Mouse (Mus musculus) ovary, adult 18-20 months (tissue): ENCODE measurements around the gene Lctl.
A peak's percentile ranks its signal among the peaks of the same experiment; 100 is the strongest.

Experiments used
- DNase-seq: peaks from one replicate; pipeline ENCODE4 v3.0.0; 2022; ENCODE audit warnings: low spot score, mixed read lengths

Lctl gene

GRCm38 (mm10) chr9:64116876-64117275 lies at the start of gene Lctl:
TSS of gene Lctl (plus strand) at chr9:64117147.
- DNase-seq, result peak; percentile 63

GRCm38 (mm10) chr9:64067787-64068186 lies 49.2 kb upstream of the Lctl start:
- DNase-seq, result no peak

GRCm38 (mm10) chr9:64068571-64068970 lies 48.4 kb upstream of the Lctl start:
- DNase-seq, result no peak

- DNase-seq, result no peak
Measured at GRCm38 (mm10) chr9:64069131-64069530, 47.8 kb upstream of the Lctl start.

- no peak for DNase-seq
Measured at GRCm38 (mm10) chr9:64070674-64071073, 46.3 kb upstream of the Lctl start.

- no peak for DNase-seq
Measured at GRCm38 (mm10) chr9:64074831-64075230, 42.1 kb upstream of the Lctl start.

GRCm38 (mm10) chr9:64076412-64076811 lies 40.5 kb upstream of the Lctl start:
- DNase-seq, result no peak

- DNase-seq, result no peak
Measured at GRCm38 (mm10) chr9:64078386-64078792, 38.6 kb upstream of the Lctl start.

- DNase-seq, result no peak
Measured at GRCm38 (mm10) chr9:64079922-64080321, 37.0 kb upstream of the Lctl start.

- no peak for DNase-seq
Measured at GRCm38 (mm10) chr9:64084231-64084630, 32.7 kb upstream of the Lctl start.

- peak; percentile 59 for DNase-seq
Measured at GRCm38 (mm10) chr9:64084661-64085399, 32.1 kb upstream of the Lctl start.

GRCm38 (mm10) chr9:64085976-64086375 lies 31.0 kb upstream of the Lctl start:
- DNase-seq, result no peak

- DNase-seq, result no peak
Measured at GRCm38 (mm10) chr9:64086543-64086942, 30.4 kb upstream of the Lctl start.

GRCm38 (mm10) chr9:64087461-64088235 lies 29.3 kb upstream of the Lctl start:
- peak; percentile 47 for DNase-seq

- no peak for DNase-seq
Measured at GRCm38 (mm10) chr9:64088346-64088745, 28.6 kb upstream of the Lctl start.

GRCm38 (mm10) chr9:64089004-64089403 lies 27.9 kb upstream of the Lctl start:
- no peak for DNase-seq

GRCm38 (mm10) chr9:64094083-64094482 lies 22.9 kb upstream of the Lctl start:
- DNase-seq, result no peak

- no peak for DNase-seq
Measured at GRCm38 (mm10) chr9:64098282-64098681, 18.7 kb upstream of the Lctl start.

GRCm38 (mm10) chr9:64100442-64100841 lies 16.5 kb upstream of the Lctl start:
- DNase-seq, result no peak

GRCm38 (mm10) chr9:64105301-64105700 lies 11.6 kb upstream of the Lctl start:
- no peak for DNase-seq

- DNase-seq, result no peak
Measured at GRCm38 (mm10) chr9:64110502-64110901, 6.4 kb upstream of the Lctl start.

GRCm38 (mm10) chr9:64114646-64115045 lies 2.3 kb upstream of the Lctl start:
- no peak for DNase-seq

GRCm38 (mm10) chr9:64115756-64116155 lies 1.2 kb upstream of the Lctl start:
- DNase-seq, result no peak
